Mouse (Mus musculus) embryonic facial prominence, embryonic 13.5 days (tissue): ENCODE results near the gene Duoxa1. TPM values are rescaled to one million over a fixed set of nuclear protein-coding genes. Genes with fewer than 3 reads are reported as not detected.

ENCODE experiments used
- ATAC-seq: fragments of 200-750 bp; cut with Nextera tagmentation; 2 replicates; pipeline ENCODE4 v1.8.0; 2017; ENCODE audit warnings: low read depth; ENCODE audit not compliant: insufficient number of reproducible peaks, insufficient read depth, low FRiP score, low TSS enrichment
- H3K27ac ChIP-seq: fragments of 300-500 bp; sonication (generic); 2 replicates; pipeline ENCODE4 v1.5.1; 2015; ENCODE audit warnings: moderate library complexity, mild to moderate bottlenecking, inconsistent platforms
- H3K27me3 ChIP-seq: fragments of 300-500 bp; sonication (generic); 2 replicates; pipeline ENCODE4 v1.6.1; 2015; ENCODE audit warnings: mild to moderate bottlenecking, inconsistent platforms
- H3K36me3 ChIP-seq: fragments of 300-500 bp; sonication (generic); 2 replicates; pipeline ENCODE4 v1.6.1; 2015; ENCODE audit warnings: mild to moderate bottlenecking, inconsistent platforms
- H3K4me1 ChIP-seq: fragments of 300-500 bp; sonication (generic); 2 replicates; pipeline ENCODE4 v1.6.1; 2015; ENCODE audit warnings: inconsistent platforms
- H3K4me2 ChIP-seq: fragments of 300-500 bp; sonication (generic); 2 replicates; pipeline ENCODE4 v1.6.1; 2015; ENCODE audit warnings: moderate library complexity, mild to moderate bottlenecking, inconsistent platforms
- H3K4me3 ChIP-seq: fragments of 300-500 bp; sonication (generic); 2 replicates; pipeline ENCODE4 v1.5.1; 2015; ENCODE audit warnings: mild to moderate bottlenecking, inconsistent platforms
- H3K9ac ChIP-seq: fragments of 300-500 bp; sonication (generic); 2 replicates; pipeline ENCODE4 v1.6.1; 2015; ENCODE audit warnings: mild to moderate bottlenecking, inconsistent platforms
- H3K9me3 ChIP-seq: fragments of 300-500 bp; sonication (generic); 2 replicates; pipeline ENCODE4 v1.6.1; 2016; ENCODE audit warnings: inconsistent platforms
- WGBS: fragments of 180-500 bp; shearing (Covaris S2); methylation state at CpG from one replicate; pipeline ENCODE4 v1.1.7; 2015; ENCODE audit warnings: mixed read lengths; 5-methylcytosine and 5-hydroxymethylcytosine counted together
- polyA plus RNA-seq: library from polyadenylated mRNA; unstranded; fragments of >200 nt; fragmentation: Nextera tagmentation; extraction: Ambion mirVana; gene quantifications from 2 replicates; pipeline ENCODE4 v1.2.1, GENCODE M21; 2015

The Duoxa1 gene
- 1.6 and 1.9 TPM in 2 replicates for polyA plus RNA-seq

GRCm38 (mm10) chr2:122313536-122313935 is at the start of gene Duoxa1:
TSS of gene Duoxa1 (minus strand) at chr2:122313730.
- ATAC-seq = 0 out of 2 replicates have a peak, but pooled peaks have one; percentile 40
- peaks cover 74% of the 10 kb centered on the region for H3K27me3 ChIP-seq
- H3K27ac ChIP-seq = no peak within 1 kb of the TSS
- no peaks in the 10 kb centered on the region for H3K9me3 ChIP-seq
- H3K4me1 ChIP-seq = peaks cover 15% of the 10 kb centered on the region
- H3K4me2 ChIP-seq = peak within 1 kb of the TSS; percentile 66
- H3K9ac ChIP-seq = peak within 1 kb of the TSS; percentile 32
- peak within 1 kb of the TSS; percentile 33 for H3K4me3 ChIP-seq
- 3% methylated on average over 24 of the region's 24 CpGs for WGBS
- H3K36me3 ChIP-seq = no peaks in the 10 kb centered on the region

GRCm38 (mm10) chr2:122362622-122363523 is 49.3 kb upstream of the Duoxa1 start:
- H3K36me3 ChIP-seq = peaks cover 39% of the 10 kb centered on the region
- WGBS = 84% methylated on average over 13 of the region's 13 CpGs
- no peaks in the 10 kb centered on the region for H3K27me3 ChIP-seq
- peaks cover 29% of the 10 kb centered on the region for H3K4me1 ChIP-seq
- no peaks in the 10 kb centered on the region for H3K9me3 ChIP-seq
- no peak for ATAC-seq
- no peak overlapping the region for H3K4me3 ChIP-seq
- no peak overlapping the region for H3K27ac ChIP-seq
- no peak overlapping the region for H3K9ac ChIP-seq
- no peak overlapping the region for H3K4me2 ChIP-seq

DNA sequence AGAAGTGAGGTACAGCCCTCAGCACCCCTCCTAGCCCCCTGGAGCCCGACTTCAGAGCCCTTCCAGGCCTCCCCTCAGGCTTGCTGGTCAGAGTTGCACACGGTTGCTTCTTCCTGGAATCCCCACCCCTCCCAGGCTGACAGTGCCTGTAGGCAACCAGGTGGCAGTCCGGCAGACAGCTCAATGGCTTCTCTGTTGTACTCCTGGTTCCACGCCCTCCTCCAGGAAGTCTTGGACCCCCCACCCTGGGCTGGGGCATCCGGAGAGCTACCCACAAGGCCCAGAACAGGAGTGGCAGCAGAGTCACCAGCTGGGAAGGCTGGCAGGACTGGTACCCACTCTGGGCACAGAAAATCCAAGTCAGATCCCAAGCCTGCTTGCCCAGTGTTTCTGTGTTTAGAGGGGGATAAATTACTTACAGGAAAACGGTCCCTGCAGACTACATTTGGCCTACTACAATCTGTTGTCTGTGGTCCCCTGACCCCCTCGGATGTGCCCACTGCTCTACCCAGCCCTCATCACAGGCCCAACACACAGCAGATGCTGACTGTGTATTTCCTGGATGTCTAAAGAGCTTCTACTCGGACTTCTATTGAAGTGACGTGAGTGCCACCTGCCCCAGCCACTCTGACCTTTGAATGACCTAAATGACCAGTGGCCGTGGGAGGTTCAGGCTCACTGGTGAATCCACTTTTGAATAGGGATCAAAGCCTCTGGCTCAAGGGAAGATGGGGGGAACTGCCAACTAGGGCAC is 48.5 kb upstream of the Duoxa1 start:
- Histone ChIP-seq H3K9me3 (no peaks in the 10 kb centered on the region), H3K9ac (no peak overlapping the region), H3K4me1 (peaks cover 20% of the 10 kb centered on the region), H3K27me3 (no peaks in the 10 kb centered on the region), H3K36me3 (peaks cover 48% of the 10 kb centered on the region), H3K4me3 (no peak overlapping the region), H3K27ac (no peak overlapping the region), H3K4me2 (no peak overlapping the region)
- 41% methylated on average over 10 of the region's 10 CpGs for WGBS
- no peak for ATAC-seq

GRCm38 (mm10) chr2:122361181-122361580 is 47.7 kb upstream of the Duoxa1 start:
- no peak overlapping the region for H3K9ac ChIP-seq
- ATAC-seq = no peak
- peaks cover 12% of the 10 kb centered on the region for H3K4me1 ChIP-seq
- peaks cover 54% of the 10 kb centered on the region for H3K36me3 ChIP-seq
- WGBS = 89% methylated on average over 6 of the region's 6 CpGs
- no peak overlapping the region for H3K4me2 ChIP-seq
- H3K27ac ChIP-seq = no peak overlapping the region
- no peaks in the 10 kb centered on the region for H3K9me3 ChIP-seq
- no peaks in the 10 kb centered on the region for H3K27me3 ChIP-seq
- no peak overlapping the region for H3K4me3 ChIP-seq

DNA sequence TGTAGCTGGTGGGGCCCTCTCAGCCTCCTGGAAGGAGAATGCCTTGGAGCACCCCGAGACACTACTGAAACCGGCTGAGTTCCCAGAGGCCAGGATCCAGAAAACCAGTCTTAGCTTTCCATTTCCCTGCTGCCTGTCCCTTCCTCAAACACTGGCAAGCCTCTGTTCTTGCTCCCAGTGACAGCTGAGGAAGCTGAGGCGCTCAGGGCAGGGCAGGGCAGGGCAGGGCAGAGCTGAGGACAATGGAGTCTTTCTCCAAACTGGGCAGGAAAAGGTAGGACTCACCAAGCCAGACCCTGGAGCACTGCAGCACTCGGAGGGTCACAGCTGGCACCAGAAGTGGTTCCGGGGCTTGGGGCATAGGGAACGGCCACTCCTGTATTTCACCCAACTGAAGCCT is 46.8 kb upstream of the Duoxa1 start:
- Histone ChIP-seq H3K9me3 (no peaks in the 10 kb centered on the region), H3K27me3 (no peaks in the 10 kb centered on the region), H3K9ac (no peak overlapping the region), H3K4me1 (peaks cover 7% of the 10 kb centered on the region; the same call in 1 of the 2 replicates), H3K36me3 (peaks cover 62% of the 10 kb centered on the region), H3K4me2 (no peak overlapping the region), H3K4me3 (no peak overlapping the region), H3K27ac (no peak overlapping the region)
- WGBS = 47% methylated on average over 6 of the region's 6 CpGs
- no peak for ATAC-seq

DNA sequence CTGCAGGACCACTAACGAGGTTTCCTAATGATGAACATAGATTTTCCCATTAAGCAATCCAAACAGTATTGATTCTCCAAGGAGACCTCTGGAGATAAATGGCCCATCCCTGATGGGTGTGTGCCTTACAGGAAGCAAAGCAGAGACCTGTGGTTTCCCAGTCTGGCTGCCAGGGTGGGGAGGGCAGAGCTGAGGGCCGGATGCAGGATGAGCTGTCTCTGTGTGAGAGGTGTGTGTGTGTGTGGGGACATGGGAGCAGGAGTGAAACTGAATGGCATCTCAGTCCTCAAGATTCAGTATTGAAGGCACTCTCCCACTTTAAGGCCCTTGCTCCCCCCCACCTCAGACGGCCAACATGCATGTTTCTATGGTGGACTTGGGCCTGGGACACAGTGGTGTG is 42.7 kb upstream of the Duoxa1 start:
- Histone ChIP-seq H3K9me3 (no peaks in the 10 kb centered on the region), H3K4me2 (no peak overlapping the region), H3K4me1 (peaks cover 17% of the 10 kb centered on the region), H3K9ac (no peak overlapping the region), H3K4me3 (no peak overlapping the region), H3K36me3 (peaks cover 67% of the 10 kb centered on the region), H3K27me3 (no peaks in the 10 kb centered on the region), H3K27ac (no peak overlapping the region)
- ATAC-seq = no peak
- WGBS = 71% methylated on average over 3 of the region's 3 CpGs

GRCm38 (mm10) chr2:122355389-122355788 is 41.9 kb upstream of the Duoxa1 start:
- peaks cover 67% of the 10 kb centered on the region for H3K36me3 ChIP-seq
- no peak overlapping the region for H3K4me3 ChIP-seq

DNA sequence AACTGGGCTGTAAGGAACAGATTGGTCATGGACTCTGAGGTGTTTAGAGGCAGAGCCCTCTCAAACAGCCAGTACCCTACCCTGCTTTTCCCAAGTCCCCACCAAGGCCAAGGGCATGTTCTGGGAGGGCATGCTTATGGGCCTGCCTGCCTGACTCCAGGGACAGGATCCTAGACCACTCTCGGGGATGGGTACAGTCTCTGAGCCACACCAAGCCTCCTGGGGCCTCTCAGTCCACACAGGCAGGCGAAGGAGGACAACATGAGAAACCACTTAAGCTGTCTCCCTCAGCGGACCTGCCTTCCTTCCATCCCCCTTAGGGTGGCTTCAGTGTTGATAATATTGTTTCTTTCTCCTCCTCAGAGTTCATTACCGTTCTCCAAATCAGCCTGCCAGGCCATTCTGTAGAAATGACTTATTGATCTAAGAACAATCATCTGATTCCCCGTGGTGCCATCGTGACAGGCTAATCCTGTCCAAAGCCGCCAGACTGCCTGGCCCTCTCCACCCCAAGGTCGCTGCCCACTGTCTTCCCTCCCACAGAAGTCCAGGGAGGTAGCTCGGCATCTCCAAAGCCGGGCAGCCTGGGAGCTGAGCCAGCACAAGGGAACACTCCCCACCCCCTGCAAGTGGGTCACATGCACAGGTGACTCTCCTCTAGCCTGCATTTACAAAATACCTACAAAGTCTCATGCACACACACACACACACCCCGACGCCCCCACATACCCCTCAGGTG is 40.8 kb upstream of the Duoxa1 start:
- ATAC-seq = no peak
- H3K4me3 ChIP-seq = no peak overlapping the region
- no peak overlapping the region for H3K4me2 ChIP-seq
- H3K27me3 ChIP-seq = no peaks in the 10 kb centered on the region
- WGBS = 68% methylated on average over 12 of the region's 12 CpGs
- H3K36me3 ChIP-seq = peaks cover 61% of the 10 kb centered on the region
- H3K4me1 ChIP-seq = peaks cover 28% of the 10 kb centered on the region
- no peaks in the 10 kb centered on the region for H3K9me3 ChIP-seq
- H3K27ac ChIP-seq = no peak overlapping the region
- no peak overlapping the region for H3K9ac ChIP-seq

More at GRCm38 (mm10) chr2:122355389-122355788, 41.9 kb upstream of the Duoxa1 start:
- 88% methylated on average over 5 of the region's 5 CpGs for WGBS
- Histone ChIP-seq H3K27me3 (no peaks in the 10 kb centered on the region), H3K4me1 (peaks cover 21% of the 10 kb centered on the region), H3K9ac (no peak overlapping the region), H3K9me3 (no peaks in the 10 kb centered on the region), H3K27ac (no peak overlapping the region), H3K4me2 (no peak overlapping the region)
- no peak for ATAC-seq

- Histone ChIP-seq H3K4me3 (no peak overlapping the region), H3K27ac (no peak overlapping the region), H3K9me3 (no peaks in the 10 kb centered on the region), H3K36me3 (peaks cover 55% of the 10 kb centered on the region), H3K4me1 (peaks cover 32% of the 10 kb centered on the region), H3K4me2 (no peak overlapping the region), H3K9ac (no peak overlapping the region), H3K27me3 (no peaks in the 10 kb centered on the region)
- ATAC-seq = no peak
- WGBS = 84% methylated on average over 8 of the region's 8 CpGs
Observed at GRCm38 (mm10) chr2:122353765-122354164, 40.2 kb upstream of the Duoxa1 start.

DNA sequence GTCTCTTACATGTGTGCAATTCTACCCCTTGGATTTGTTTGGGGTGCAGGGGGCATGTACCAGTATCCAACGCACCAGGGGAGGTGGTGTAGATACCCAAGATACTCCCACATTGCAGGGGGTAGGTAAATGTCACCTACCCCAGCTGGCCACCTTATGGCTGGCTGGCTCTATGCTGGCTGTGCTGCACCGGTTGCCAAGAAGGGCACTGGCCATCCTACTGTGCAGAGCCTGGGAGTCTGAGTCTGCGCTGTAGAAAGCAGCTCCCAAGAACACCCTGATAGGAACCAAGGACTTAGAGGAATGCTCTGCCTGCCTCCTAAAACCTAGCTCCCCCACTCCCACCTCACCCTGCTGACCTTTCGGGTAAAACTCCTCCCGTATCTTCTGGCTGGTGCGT is 39.5 kb upstream of the Duoxa1 start:
- H3K27ac ChIP-seq = no peak overlapping the region
- H3K4me1 ChIP-seq = peaks cover 36% of the 10 kb centered on the region
- no peak for ATAC-seq
- H3K27me3 ChIP-seq = no peaks in the 10 kb centered on the region
- H3K36me3 ChIP-seq = peaks cover 50% of the 10 kb centered on the region
- H3K9ac ChIP-seq = no peak overlapping the region
- WGBS = 82% methylated on average over 6 of the region's 6 CpGs
- no peaks in the 10 kb centered on the region for H3K9me3 ChIP-seq
- H3K4me3 ChIP-seq = no peak overlapping the region
- H3K4me2 ChIP-seq = no peak overlapping the region

- no peak for ATAC-seq
- peak overlapping the region; percentile 62 for H3K27ac ChIP-seq
- peaks cover 43% of the 10 kb centered on the region for H3K4me1 ChIP-seq
- no peak overlapping the region for H3K9ac ChIP-seq
- no peak overlapping the region for H3K4me2 ChIP-seq
- no peaks in the 10 kb centered on the region for H3K27me3 ChIP-seq
- 56% methylated on average over 4 of the region's 4 CpGs for WGBS
- no peaks in the 10 kb centered on the region for H3K9me3 ChIP-seq
- H3K36me3 ChIP-seq = peaks cover 39% of the 10 kb centered on the region
- no peak overlapping the region for H3K4me3 ChIP-seq
Observed at GRCm38 (mm10) chr2:122351931-122352329, 38.4 kb upstream of the Duoxa1 start.
